Mouse (Mus musculus) heart, adult 2 months (tissue): ENCODE results near the gene Mecom. TPM values are rescaled to one million over a fixed set of nuclear protein-coding genes. Genes with fewer than 3 reads are reported as not detected.
A peak's percentile ranks its signal among the peaks of the same experiment; 100 is the strongest.

Experiments used
- DNase-seq, 2 experiments: peaks; one replicate each; pipeline ENCODE4 v3.0.0; 2021
- H3K27ac ChIP-seq: fragments of 200-600 bp; 2 replicates; pipeline ENCODE4 v1.8.1; 2022
- H3K27me3 ChIP-seq: fragments of 200-500 bp; 2 replicates; pipeline ENCODE4 v1.6.1; 2012; ENCODE audit warnings: mild to moderate bottlenecking, low read length, inconsistent platforms, mixed read lengths; ENCODE audit not compliant: control insufficient read depth, insufficient read depth
- H3K36me3 ChIP-seq: fragments of 200-500 bp; 2 replicates; pipeline ENCODE4 v1.6.1; 2012; ENCODE audit warnings: low read length, inconsistent platforms; ENCODE audit not compliant: control insufficient read depth, insufficient read depth
- H3K4me1 ChIP-seq: fragments of 200-500 bp; 2 replicates; pipeline ENCODE4 v1.6.1; 2011; ENCODE audit warnings: low read length; ENCODE audit not compliant: control insufficient read depth, insufficient read depth
- H3K4me3 ChIP-seq: fragments of 200-600 bp; 2 replicates; pipeline ENCODE4 v1.8.1; 2022
- H3K79me2 ChIP-seq: fragments of 200-500 bp; replicated peaks from 2 replicates; pipeline ENCODE4 v1.6.1; 2012; ENCODE audit warnings: mild to moderate bottlenecking, inconsistent platforms, low read length, moderate library complexity, mixed read lengths; ENCODE audit not compliant: control insufficient read depth, insufficient read depth
- H3K9ac ChIP-seq: fragments of 200-500 bp; 2 replicates; pipeline ENCODE4 v1.6.1; 2012; ENCODE audit warnings: low read depth, mild to moderate bottlenecking, control low read depth, inconsistent platforms, low read length, mixed read lengths
- CTCF ChIP-seq: fragments of 200-600 bp; IDR thresholded peaks from 2 replicates; pipeline ENCODE4 v1.8.1; 2022; ENCODE audit warnings: antibody characterized with exemption, mild to moderate bottlenecking, moderate library complexity
- EP300 ChIP-seq: fragments of 200-500 bp; IDR thresholded peaks from 2 replicates; pipeline ENCODE4 v1.6.1; 2011; ENCODE audit warnings: low read depth, low read length, control low read depth; ENCODE audit not compliant: insufficient read depth
- POLR2A ChIP-seq: fragments of 200-500 bp; IDR thresholded peaks from 2 replicates; pipeline ENCODE4 v1.6.1; 2011; ENCODE audit warnings: mild to moderate bottlenecking, low read depth, low read length, control low read depth; ENCODE audit not compliant: insufficient read depth
- WGBS: fragments of 180-500 bp; shearing (Covaris S2); methylation state at CpG from one replicate; pipeline ENCODE4 v1.1.7; 2018; 5-methylcytosine and 5-hydroxymethylcytosine counted together
- intact Hi-C: fragments of 180-260 bp; cut with DNase I; formaldehyde crosslinking; loops from one replicate; pipeline ENCODE4 v1.15.1; 2025
- polyA plus RNA-seq: library from polyadenylated mRNA; depleted of rRNA; stranded (reverse); fragments of >200 nt; gene quantifications from 2 replicates; pipeline ENCODE4 v1.2.3, GENCODE M21; 2012
- total RNA-seq, 2 experiments: library from RNA; stranded (reverse); gene quantifications; 2 replicates each; pipeline ENCODE4 v1.2.3; 2021

The Mecom gene
- total and polyA plus RNA-seq, 3 experiments = 5.2 to 18.6 (median 12.5) TPM

- Histone ChIP-seq H3K4me3 (no peak overlapping the region), H3K9ac (no peak overlapping the region), H3K27me3 (no peaks in the 10 kb centered on the region), H3K79me2 (no peaks in the 10 kb centered on the region), H3K4me1 (peaks cover 7% of the 10 kb centered on the region), H3K36me3 (peaks cover 48% of the 10 kb centered on the region), H3K27ac (peak overlapping the region; percentile 34)
- intact Hi-C loops = no loop called here
- TF ChIP-seq EP300 (no peak), CTCF (no peak), POLR2A (no peak)
- 86% methylated on average over 3 of the region's 3 CpGs for WGBS
- no peak for DNase-seq
These were observed 563.4 kb downstream of the Mecom start for GRCm38 (mm10) chr3:29984431-29984830.

GRCm38 (mm10) chr3:29981259-29981910 lies 566.4 kb downstream of the Mecom start:
- TF ChIP-seq CTCF (no peak), EP300 (peak; percentile 59; the same call in 1 of the 2 replicates), POLR2A (peak; percentile 49; the same call in 1 of the 2 replicates)
- Histone ChIP-seq H3K4me3 (no peak overlapping the region), H3K4me1 (peaks cover 8% of the 10 kb centered on the region), H3K9ac (0 out of 2 replicates have a peak overlapping the region, but pooled peaks have one; percentile 22), H3K79me2 (no peaks in the 10 kb centered on the region), H3K36me3 (peaks cover 52% of the 10 kb centered on the region), H3K27me3 (no peaks in the 10 kb centered on the region), H3K27ac (peak overlapping the region; percentile 64)
- WGBS = 35% methylated on average over 7 of the region's 7 CpGs
- intact Hi-C loops = no loop called here
- DNase-seq = peak; percentile 46

- Histone ChIP-seq H3K79me2 (no peaks in the 10 kb centered on the region), H3K4me3 (no peak overlapping the region), H3K27ac (peak overlapping the region; percentile 64), H3K36me3 (peaks cover 52% of the 10 kb centered on the region), H3K9ac (no peak overlapping the region), H3K27me3 (no peaks in the 10 kb centered on the region), H3K4me1 (peaks cover 8% of the 10 kb centered on the region)
- no peak for DNase-seq
- 68% methylated on average over 9 of the region's 9 CpGs for WGBS
- intact Hi-C loops = no loop called here
- TF ChIP-seq CTCF (no peak), POLR2A (no peak), EP300 (no peak)
These were observed 567.3 kb downstream of the Mecom start for GRCm38 (mm10) chr3:29980531-29980930.

- Histone ChIP-seq H3K9ac (no peak overlapping the region), H3K4me3 (no peak overlapping the region), H3K27me3 (no peaks in the 10 kb centered on the region), H3K79me2 (no peaks in the 10 kb centered on the region), H3K36me3 (peaks cover 30% of the 10 kb centered on the region), H3K27ac (peak overlapping the region; percentile 58), H3K4me1 (peaks cover 7% of the 10 kb centered on the region)
- intact Hi-C loops = loop anchor here (2.0 kb wide), 1 partner anchor 36 kb away; no protein-coding TSS in a partner anchor
- 33% methylated on average over 4 of the region's 4 CpGs for WGBS
- TF ChIP-seq CTCF = no peak
- TF ChIP-seq POLR2A = no peak
- TF ChIP-seq EP300 = no peak
- no peak for DNase-seq
These were observed 571.2 kb downstream of the Mecom start for GRCm38 (mm10) chr3:29976580-29976979.

GRCm38 (mm10) chr3:29968433-29968949 lies 579.3 kb downstream of the Mecom start:
- H3K4me1 ChIP-seq = peaks cover under 1% of the 10 kb centered on the region; the same call in 1 of the 2 replicates
- intact Hi-C loops = no loop called here
- WGBS = 63% methylated on average over 11 of the region's 11 CpGs

GRCm38 (mm10) chr3:29963953-29964352 lies 583.9 kb downstream of the Mecom start:
- H3K9ac ChIP-seq = no peak overlapping the region
- peaks cover 1% of the 10 kb centered on the region for H3K4me1 ChIP-seq
- peak overlapping the region; percentile 34 for H3K27ac ChIP-seq
- WGBS = 67% methylated on average over 7 of the region's 7 CpGs
- no peak for TF ChIP-seq EP300
- no peak for TF ChIP-seq CTCF
- no peak for TF ChIP-seq POLR2A
- H3K36me3 ChIP-seq = peaks cover 28% of the 10 kb centered on the region
- H3K27me3 ChIP-seq = no peaks in the 10 kb centered on the region
- intact Hi-C loops = no loop called here
- no peak overlapping the region for H3K4me3 ChIP-seq
- H3K79me2 ChIP-seq = no peaks in the 10 kb centered on the region
- no peak for DNase-seq

More at GRCm38 (mm10) chr3:29968433-29968949, 579.3 kb downstream of the Mecom start:
- Histone ChIP-seq H3K36me3 (peaks cover 8% of the 10 kb centered on the region), H3K27ac (no peak overlapping the region), H3K4me3 (no peak overlapping the region), H3K79me2 (no peaks in the 10 kb centered on the region), H3K9ac (no peak overlapping the region), H3K27me3 (no peaks in the 10 kb centered on the region)
- DNase-seq = no peak
- TF ChIP-seq POLR2A = no peak
- no peak for TF ChIP-seq EP300
- TF ChIP-seq CTCF = no peak
